Mouse (Mus musculus) myocyte (in vitro differentiated cells): ENCODE results near the gene Gdf15. TPM values are rescaled to one million over a fixed set of nuclear protein-coding genes. Genes with fewer than 3 reads are reported as not detected.

Source experiments
- H3K27me3 ChIP-seq: one replicate; pipeline ENCODE4 v1.6.1; 2011; ENCODE audit not compliant: control insufficient read depth, insufficient read depth, insufficient read length
- H3K36me3 ChIP-seq: one replicate; pipeline ENCODE4 v1.6.1; 2011; ENCODE audit not compliant: control insufficient read depth, insufficient read depth
- H3K4me2 ChIP-seq: one replicate; pipeline ENCODE4 v1.6.1; 2011; ENCODE audit warnings: low read depth, control low read depth
- H3K4me3 ChIP-seq: one replicate; pipeline ENCODE4 v1.5.1; 2011; ENCODE audit warnings: mild to moderate bottlenecking, control low read depth, moderate library complexity
- H3K79me2 ChIP-seq: one replicate; pipeline ENCODE4 v1.6.1; 2011; ENCODE audit not compliant: control insufficient read depth, insufficient read depth
- H3ac ChIP-seq: one replicate; pipeline ENCODE4 v1.6.1; 2011; ENCODE audit not compliant: control insufficient read depth, insufficient read length
- CEBPB ChIP-seq: IDR thresholded peaks from 2 replicates; pipeline ENCODE4 v1.6.1; 2011; ENCODE audit warnings: mild to moderate bottlenecking, moderate library complexity; ENCODE audit not compliant: poor library complexity, insufficient read depth, severe bottlenecking
- E2F4 ChIP-seq: IDR thresholded peaks from one replicate; pipeline ENCODE4 v1.6.1; 2011; ENCODE audit warnings: mild to moderate bottlenecking, control low read depth, moderate library complexity; ENCODE audit not compliant: insufficient read depth
- MAX ChIP-seq: IDR thresholded peaks from one replicate; pipeline ENCODE4 v1.6.1; 2011; ENCODE audit warnings: low read depth, mild to moderate bottlenecking, control low read depth
- MYOD1 ChIP-seq, 3 experiments: IDR thresholded peaks; one replicate each; pipeline ENCODE4 v1.6.1; 2011; ENCODE audit warnings: control low read depth in 2 of 3, low read depth in 2 of 3, mild to moderate bottlenecking in 2 of 3, moderate library complexity in 1 of 3; ENCODE audit not compliant: insufficient read length in 2 of 3, control insufficient read depth in 1 of 3
- MYOG ChIP-seq, 3 experiments: IDR thresholded peaks; one replicate each; pipeline ENCODE4 v1.6.1; 2011; ENCODE audit warnings: control low read depth in 2 of 3, low read depth in 2 of 3, mild to moderate bottlenecking in 2 of 3; ENCODE audit not compliant: insufficient read length in 2 of 3, control insufficient read depth in 1 of 3, insufficient read depth in 1 of 3
- POLR2A ChIP-seq: IDR thresholded peaks from one replicate; pipeline ENCODE4 v1.6.1; 2011; ENCODE audit warnings: low read depth, mild to moderate bottlenecking, control low read depth, moderate library complexity; ENCODE audit not compliant: insufficient read length
- POLR2AphosphoS2 ChIP-seq: IDR thresholded peaks from one replicate; pipeline ENCODE4 v1.6.1; 2011; ENCODE audit warnings: low read depth, control low read depth; ENCODE audit not compliant: insufficient read length
- REST ChIP-seq: IDR thresholded peaks from one replicate; pipeline ENCODE4 v1.6.1; 2011; ENCODE audit warnings: mild to moderate bottlenecking, control low read depth, moderate library complexity; ENCODE audit not compliant: insufficient read depth, insufficient read length
- SRF ChIP-seq: IDR thresholded peaks from one replicate; pipeline ENCODE4 v1.6.1; 2011; ENCODE audit warnings: low read depth; ENCODE audit not compliant: control insufficient read depth, insufficient read length
- TCF12 ChIP-seq: IDR thresholded peaks from one replicate; pipeline ENCODE4 v1.6.1; 2011; ENCODE audit warnings: mild to moderate bottlenecking, control low read depth; ENCODE audit not compliant: poor library complexity, insufficient read depth, severe bottlenecking
- TCF3 ChIP-seq: IDR thresholded peaks from one replicate; pipeline ENCODE4 v1.6.1; 2011; ENCODE audit warnings: low read depth, control low read depth; ENCODE audit not compliant: insufficient read length
- USF1 ChIP-seq: IDR thresholded peaks from one replicate; pipeline ENCODE4 v1.6.1; 2011; ENCODE audit warnings: low read depth, mild to moderate bottlenecking, control low read depth, moderate library complexity
- polyA plus RNA-seq: library from polyadenylated mRNA; unstranded; fragments of >200 nt; fragmentation: generic; extraction: Trizol; gene quantifications from one replicate; pipeline ENCODE4 v1.2.1, GENCODE M21; 2012; ENCODE audit warnings: missing spikeins

Gene Gdf15
- polyA plus RNA-seq, 1 experiment = 54.1 TPM

- H3K27me3 ChIP-seq = no peaks in the 10 kb centered on the region
- H3K4me3 ChIP-seq = peak overlapping the region; percentile 37
- H3K4me2 ChIP-seq = peak overlapping the region; percentile 98
- H3ac ChIP-seq = peak overlapping the region; percentile 40
- TF ChIP-seq MYOG (IDR thresholded peaks at IDR 0.05; ENCODE audit: control insufficient read depth in 1 of 3, insufficient read depth in 1 of 3, insufficient read length in 2 of 3, low read depth in 2 of 3) = no peak
- peak in 1 of 3 experiments; percentile 79 for TF ChIP-seq MYOD1 (IDR thresholded peaks at IDR 0.05; ENCODE audit: control insufficient read depth in 1 of 3, insufficient read length in 2 of 3, low read depth in 2 of 3)
- TF ChIP-seq REST = no peak
- no peak for TF ChIP-seq CEBPB
- TF ChIP-seq POLR2AphosphoS2 = no peak
- TF ChIP-seq MAX = no peak
- no peak for TF ChIP-seq TCF12
- no peaks in the 10 kb centered on the region for H3K36me3 ChIP-seq
- H3K79me2 ChIP-seq = peaks cover 6% of the 10 kb centered on the region
Observed at GRCm38 (mm10) chr8:70611849-70612248, 20.4 kb downstream of the Gdf15 start.

GRCm38 (mm10) chr8:70610796-70611771 is 21.2 kb downstream of the Gdf15 start:
- Histone ChIP-seq H3K36me3 (no peaks in the 10 kb centered on the region), H3K4me3 (peak overlapping the region; percentile 37), H3K27me3 (no peaks in the 10 kb centered on the region), H3K4me2 (peak overlapping the region; percentile 98), H3ac (peak overlapping the region; percentile 40), H3K79me2 (peaks cover 6% of the 10 kb centered on the region)
- TF ChIP-seq USF1 = no peak
- TF ChIP-seq MYOD1 (IDR thresholded peaks at IDR 0.05; ENCODE audit: control insufficient read depth in 1 of 3, insufficient read length in 2 of 3, low read depth in 2 of 3) = peak in 1 of 3 experiments; percentile 18

GRCm38 (mm10) chr8:70609849-70610795 is 22.1 kb downstream of the Gdf15 start:
- Histone ChIP-seq H3ac (no peak overlapping the region), H3K4me3 (peak overlapping the region; percentile 37), H3K27me3 (no peaks in the 10 kb centered on the region), H3K79me2 (peaks cover 6% of the 10 kb centered on the region), H3K36me3 (no peaks in the 10 kb centered on the region), H3K4me2 (peak overlapping the region; percentile 98)
- no peak for TF ChIP-seq E2F4
- TF ChIP-seq REST = no peak
- no peak for TF ChIP-seq MAX
- TF ChIP-seq SRF = peak; percentile 85
- no peak for TF ChIP-seq TCF12
- TF ChIP-seq MYOG (IDR thresholded peaks at IDR 0.05; ENCODE audit: control insufficient read depth in 1 of 3, insufficient read depth in 1 of 3, insufficient read length in 2 of 3, low read depth in 2 of 3) = peak in 2 of 3 experiments; percentile 8 to 56
- TF ChIP-seq MYOD1 (IDR thresholded peaks at IDR 0.05; ENCODE audit: control insufficient read depth in 1 of 3, insufficient read length in 2 of 3, low read depth in 2 of 3) = no peak
- no peak for TF ChIP-seq POLR2A
- TF ChIP-seq USF1 = peak; percentile 50
- no peak for TF ChIP-seq CEBPB
- TF ChIP-seq TCF3 = no peak

- TF ChIP-seq MYOD1 (IDR thresholded peaks at IDR 0.05; ENCODE audit: control insufficient read depth in 1 of 3, insufficient read length in 2 of 3, low read depth in 2 of 3) = peak in 1 of 3 experiments; percentile 2
- TF ChIP-seq POLR2A = peak; percentile 56
- TF ChIP-seq POLR2AphosphoS2 = peak; percentile 60
- no peak for TF ChIP-seq MAX
- no peak for TF ChIP-seq TCF3
- TF ChIP-seq CEBPB = no peak
- TF ChIP-seq E2F4 = peak; percentile 4
- TF ChIP-seq TCF12 = no peak
- TF ChIP-seq SRF = no peak
- TF ChIP-seq MYOG (IDR thresholded peaks at IDR 0.05; ENCODE audit: control insufficient read depth in 1 of 3, insufficient read depth in 1 of 3, insufficient read length in 2 of 3, low read depth in 2 of 3) = peak in 2 of 3 experiments; percentile 1 to 43
- H3K27me3 ChIP-seq = no peaks in the 10 kb centered on the region
- no peaks in the 10 kb centered on the region for H3K36me3 ChIP-seq
- peaks cover 6% of the 10 kb centered on the region for H3K79me2 ChIP-seq
- H3K4me2 ChIP-seq = peak overlapping the region; percentile 96
- H3K4me3 ChIP-seq = peak overlapping the region; percentile 37
- H3ac ChIP-seq = no peak overlapping the region
Observed at GRCm38 (mm10) chr8:70609368-70609848, 22.8 kb downstream of the Gdf15 start.
